Mouse (Mus musculus) C2C12 (cell line): ENCODE measurements around the gene Clasrp.

Experiments used
- CTCF ChIP-seq: IDR thresholded peaks from one replicate; pipeline ENCODE4 v1.5.1; 2011; ENCODE audit not compliant: control insufficient read depth, insufficient read depth, insufficient read length
- FOSL1 ChIP-seq: IDR thresholded peaks from one replicate; pipeline ENCODE4 v1.8.0; 2011; ENCODE audit warnings: mild to moderate bottlenecking, low read length; ENCODE audit not compliant: poor library complexity, insufficient read depth, severe bottlenecking
- MAX ChIP-seq: IDR thresholded peaks from one replicate; pipeline ENCODE4 v1.6.1; 2011; ENCODE audit warnings: mild to moderate bottlenecking, control low read depth
- MYOD1 ChIP-seq: IDR thresholded peaks from one replicate; pipeline ENCODE4 v1.6.1; 2011; ENCODE audit warnings: low read depth; ENCODE audit not compliant: control insufficient read depth, insufficient read length
- USF1 ChIP-seq: IDR thresholded peaks from one replicate; pipeline ENCODE4 v1.6.1; 2011; ENCODE audit warnings: low read depth, mild to moderate bottlenecking, control low read depth, moderate library complexity

DNA sequence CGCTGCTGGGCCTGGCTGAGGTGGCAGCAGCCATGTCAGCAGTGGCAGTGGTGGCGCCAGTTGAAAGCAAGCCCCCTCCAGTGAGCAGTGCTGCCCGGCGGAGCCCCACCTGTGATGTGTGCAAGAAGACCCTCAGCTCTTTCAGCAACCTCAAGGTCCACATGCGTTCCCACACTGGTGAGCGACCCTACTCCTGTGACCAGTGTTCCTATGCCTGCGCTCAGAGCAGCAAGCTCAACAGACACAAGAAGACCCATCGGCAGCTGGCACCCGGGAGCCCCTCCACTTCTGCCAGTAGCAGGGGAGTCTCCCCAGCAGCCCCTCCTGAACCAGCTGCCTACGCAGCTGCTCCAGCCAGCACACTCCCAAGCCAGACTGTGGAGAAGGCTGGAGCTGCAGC lies 24.5 kb downstream of the Clasrp start:
- TF ChIP-seq CTCF, result no peak
- TF ChIP-seq USF1, result no peak
- TF ChIP-seq MAX, result no peak
- no peak for TF ChIP-seq MYOD1
- no peak for TF ChIP-seq FOSL1
